Mouse (Mus musculus): ENCODE results near the gene Prss3.
"Not testable (repeated sequence)": the region's sequence is repeated elsewhere in the genome, so short reads cannot be mapped to it uniquely, and the experiment has no call there.

The Prss3 gene

GRCm38 (mm10) chr6:41377578-41377977, at the start of gene Prss3:
TSS of gene Prss3 (minus strand) at chr6:41377678.
- not testable (repeated sequence) for DNase-seq (ENCODE audit: low spot score)

GRCm38 (mm10) chr6:41392056-41392455, 14.6 kb upstream of the Prss3 start, which contains the start of gene Gm5771:
TSS of gene Gm5771 (plus strand) at chr6:41392356.
- not testable (repeated sequence) for DNase-seq (ENCODE audit: low spot score)

GRCm38 (mm10) chr6:41391640-41392039, 14.2 kb upstream of the Prss3 start:
- DNase-seq (ENCODE audit: low spot score), result not testable (repeated sequence)

DNA sequence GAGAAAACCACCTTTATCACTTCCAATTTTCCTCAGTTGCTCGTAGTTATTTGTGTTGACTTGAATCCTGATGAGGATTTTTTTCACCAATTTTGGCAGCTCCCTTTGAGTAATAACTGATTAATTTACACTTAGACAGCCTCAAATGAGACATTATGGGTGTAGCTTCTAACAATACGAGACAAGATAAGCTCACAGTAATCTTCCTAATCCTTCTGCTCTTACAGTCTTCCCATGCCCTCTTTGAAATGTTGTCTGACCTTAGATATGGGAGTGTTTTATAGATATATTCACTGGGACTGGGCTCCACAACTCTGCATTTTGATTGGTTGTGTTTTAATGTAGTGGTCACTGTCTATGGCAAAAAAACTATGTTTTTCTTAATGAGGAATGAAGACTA, 9.3 kb upstream of the Prss3 start:
- DNase-seq (ENCODE audit: low spot score), result no peak

- DNase-seq (ENCODE audit: low spot score), result not testable (repeated sequence)
Observed at GRCm38 (mm10) chr6:41373772-41374171, 3.7 kb downstream of the Prss3 start.

GRCm38 (mm10) chr6:41353932-41354331, 23.5 kb downstream of the Prss3 start, which contains the start of gene Try10:
TSS of gene Try10 (plus strand) at chr6:41354105.
- no peak for DNase-seq (ENCODE audit: low spot score)

Measured in lung, postnatal 25 days (tissue).